Mouse (Mus musculus): Measurements from ENCODE around the gene Tmub1. TPM values are rescaled to one million over a fixed set of nuclear protein-coding genes. Genes with fewer than 3 reads are reported as not detected.
"Not testable (repeated sequence)": the region's sequence is repeated elsewhere in the genome, so short reads cannot be mapped to it uniquely, and the experiment has no call there.

Tmub1 gene
- total RNA-seq, 2 experiments from 2014 or later, result 29.1 to 29.4 TPM

GRCm38 (mm10) chr5:24404594-24405360 is 42.9 kb downstream of the Tmub1 start:
- DNase-seq (ENCODE audit: extremely low spot score in 1 of 2, low spot score in 2 of 2), result no peak
- intact Hi-C loops (cut with DNase I), result no loop called here

GRCm38 (mm10) chr5:24401969-24402368 is 45.7 kb downstream of the Tmub1 start:
- intact Hi-C loops (cut with DNase I), result no loop called here
- no peak for DNase-seq (ENCODE audit: extremely low spot score in 1 of 2, low spot score in 2 of 2)

- DNase-seq (ENCODE audit: extremely low spot score in 1 of 2, low spot score in 2 of 2), result no peak
- intact Hi-C loops (cut with DNase I), result no loop called here
Observed at GRCm38 (mm10) chr5:24400911-24401605, 46.6 kb downstream of the Tmub1 start.

GRCm38 (mm10) chr5:24400362-24400761 is 47.3 kb downstream of the Tmub1 start:
- intact Hi-C loops (cut with DNase I), result no loop called here
- no peak for DNase-seq (ENCODE audit: extremely low spot score in 1 of 2, low spot score in 2 of 2)

- DNase-seq (ENCODE audit: extremely low spot score in 1 of 2, low spot score in 2 of 2), result no peak
- intact Hi-C loops (cut with DNase I), result no loop called here
Observed at GRCm38 (mm10) chr5:24399686-24400085, 48.0 kb downstream of the Tmub1 start.

- intact Hi-C loops (cut with DNase I); DNase-seq (ENCODE audit: extremely low spot score in 1 of 2, low spot score in 2 of 2): not testable (repeated sequence)
Observed at GRCm38 (mm10) chr5:24396254-24396653, 51.4 kb downstream of the Tmub1 start.

Other genes with a start within 250 kb of the Tmub1 start
- gene Kcnh2, start 96.2 kb downstream of the Tmub1 start, total RNA-seq (2021), result 10 to 100 TPM; 17.0 to 19.3 TPM
- 10 to 100 TPM in 1 of 2 experiments, 1 to 10 TPM in 1; 8.8 to 10.1 TPM for gene Nos3, start 83.0 kb downstream of the Tmub1 start, total RNA-seq (2021)
- 1 to 10 TPM; 3.9 to 4.7 TPM for gene Atg9b, start 55.7 kb downstream of the Tmub1 start, total RNA-seq (2021)
- 10 to 100 TPM; 53.3 to 56.0 TPM for gene Abcb8, start 54.2 kb downstream of the Tmub1 start, total RNA-seq (2021)
- gene Asic3, start 34.5 kb downstream of the Tmub1 start, total RNA-seq (2021), result under 1 TPM in 1 of 2 experiments, not detected in 1; 0.19 TPM
- gene Cdk5, start 24.3 kb downstream of the Tmub1 start, total RNA-seq (2021), result 100 to 1,000 TPM; 148 to 150 TPM
- gene Slc4a2, start 24.0 kb downstream of the Tmub1 start, total RNA-seq (2021), result 10 to 100 TPM; 24.6 to 27.6 TPM
- gene Fastk, start 2.6 kb downstream of the Tmub1 start, total RNA-seq (2021), result 100 to 1,000 TPM in 1 of 2 experiments, 10 to 100 TPM in 1; 96.6 to 105 TPM
- gene Agap3, start 4.3 kb upstream of the Tmub1 start, total RNA-seq (2021), result 100 to 1,000 TPM; 488 to 490 TPM
- gene Gbx1, start 79.3 kb upstream of the Tmub1 start, total RNA-seq (2021), result under 1 TPM; 0.18 to 0.26 TPM
- under 1 TPM; 0.24 to 0.45 TPM for gene Asb10, start 93.1 kb upstream of the Tmub1 start, total RNA-seq (2021)
- gene 4931409K22Rik, start 109.0 kb upstream of the Tmub1 start, total RNA-seq (2021), result not detected
- 10 to 100 TPM; 56.0 to 58.9 TPM for gene Abcf2, start 129.6 kb upstream of the Tmub1 start, total RNA-seq (2021)
- 10 to 100 TPM; 55.9 to 59.7 TPM for gene Chpf2, start 138.9 kb upstream of the Tmub1 start, total RNA-seq (2021)
- gene Smarcd3, start 176.6 kb upstream of the Tmub1 start, total RNA-seq (2021), result 100 to 1,000 TPM; 125 to 134 TPM
- gene Nub1, start 237.7 kb upstream of the Tmub1 start, total RNA-seq (2021), result 10 to 100 TPM; 75.3 to 79.3 TPM

All from left cerebral cortex, postnatal 10 days (tissue).